Mouse (Mus musculus) left cerebral cortex, postnatal 10 days (tissue): ENCODE data around the gene Polr2l. TPM values are rescaled to one million over a fixed set of nuclear protein-coding genes. Genes with fewer than 3 reads are reported as not detected.

Experiments
- DNase-seq, 2 experiments: peaks; one replicate each; pipeline ENCODE4 v3.0.0; 2021 to 2022; ENCODE audit warnings: low spot score in 2 of 2, mixed read lengths in 1 of 2; ENCODE audit errors: extremely low spot score in 1 of 2
- intact Hi-C: fragments of 180-260 bp; cut with DNase I; formaldehyde crosslinking; loops from one replicate; pipeline ENCODE4 v1.15.1; 2025
- total RNA-seq, 2 experiments: library from RNA; stranded (reverse); gene quantifications; 2 replicates each; pipeline ENCODE4 v1.2.3; 2021

Gene Polr2l
- 10 to 100 TPM; 43.8 to 45.0 TPM for total RNA-seq

DNA sequence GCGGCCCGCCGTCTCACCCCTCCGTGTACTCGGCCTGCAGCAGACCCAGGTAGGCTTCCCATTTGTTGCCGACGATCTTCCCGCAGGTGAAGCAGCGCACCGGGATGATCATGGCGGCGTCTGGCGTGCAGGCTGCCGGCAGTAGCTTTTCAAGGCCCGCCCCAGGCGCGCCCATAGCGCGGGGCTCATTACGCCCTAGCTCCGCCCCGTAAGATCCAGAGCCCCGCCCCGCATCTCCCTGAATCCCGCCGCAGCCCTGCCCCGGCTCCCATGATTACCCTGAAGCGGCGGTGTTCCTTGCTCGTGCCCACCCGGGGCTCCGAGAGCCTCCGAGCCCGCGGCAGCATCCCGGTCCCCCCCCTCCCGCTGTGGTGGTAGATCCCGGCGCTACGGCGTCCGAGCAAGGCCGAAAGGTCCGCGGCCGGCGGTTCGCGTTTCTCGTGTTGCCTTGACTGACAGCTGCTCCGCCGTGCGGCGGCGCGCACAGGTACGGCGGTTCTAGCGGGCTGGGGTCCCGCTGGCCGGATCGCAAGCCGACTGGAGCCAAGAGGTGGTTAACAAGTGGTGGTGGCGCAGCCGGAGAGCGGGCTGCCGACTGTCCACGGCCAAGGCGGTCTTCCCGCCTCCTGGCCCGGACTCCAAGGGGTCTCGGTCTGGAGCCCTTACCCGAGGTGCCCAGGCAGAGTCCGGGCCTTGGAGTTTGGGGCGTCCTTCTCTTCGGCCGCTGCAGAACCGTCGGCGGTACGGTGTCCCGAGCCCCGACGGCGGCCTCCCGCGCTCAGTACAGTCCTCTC, at the start of gene Polr2l, which contains the start of gene Tspan4:
Polr2l (minus strand) TSS at position 122 of the 794 bp plus-strand sequence.
Tspan4 (plus strand) TSS at position 230 of the 794 bp plus-strand sequence.
- intact Hi-C loops = no loop called here
- peak; percentile 77 to 90 for DNase-seq

- intact Hi-C loops = loop anchor here (2.0 kb wide), 1 partner anchor 43 kb away; no protein-coding TSS in a partner anchor
- DNase-seq = no peak
Observed at GRCm38 (mm10) chr7:141524271-141524670, 49.3 kb upstream of the Polr2l start.

GRCm38 (mm10) chr7:141523007-141523406, 48.1 kb upstream of the Polr2l start:
- intact Hi-C loops = no loop called here
- no peak for DNase-seq

DNA sequence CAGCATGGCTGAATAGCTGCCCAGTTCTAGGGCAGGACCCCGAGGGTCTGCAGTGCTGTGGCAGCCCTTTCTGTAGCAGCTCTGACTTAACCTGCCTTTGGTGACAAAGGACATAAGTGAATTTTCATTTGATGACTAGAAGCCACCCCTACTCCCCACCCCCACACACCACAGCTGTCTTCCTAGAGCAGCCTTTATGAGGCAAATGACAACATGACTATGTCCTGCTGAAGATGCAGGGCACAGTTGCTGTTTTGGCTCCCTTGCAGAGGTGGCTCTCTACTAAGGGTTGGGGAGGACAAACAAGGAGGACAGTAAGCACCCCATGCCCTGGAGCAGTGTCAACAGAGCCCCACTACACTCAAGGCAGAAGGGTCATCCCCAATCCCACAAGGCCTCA, 44.9 kb upstream of the Polr2l start:
- DNase-seq = no peak
- intact Hi-C loops = no loop called here

DNA sequence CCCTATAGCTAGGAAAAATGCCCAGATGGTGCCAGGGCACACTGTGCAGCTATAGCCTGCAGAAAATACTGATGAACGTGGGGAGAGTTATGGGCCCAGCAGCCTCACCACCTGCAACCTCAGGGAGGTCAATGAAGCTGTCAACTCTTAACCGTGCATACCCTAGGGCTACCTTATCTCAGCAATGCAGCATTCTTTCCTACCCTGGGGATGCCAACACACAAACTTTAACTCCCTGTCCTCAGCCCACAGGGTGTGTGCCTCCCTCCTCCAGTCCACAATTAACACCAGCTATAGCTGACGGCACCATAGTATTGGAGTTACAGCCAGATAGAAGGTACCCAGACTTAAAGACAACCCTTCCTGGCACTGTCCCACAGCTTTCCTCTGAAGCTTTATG, 44.0 kb upstream of the Polr2l start:
- DNase-seq = no peak
- intact Hi-C loops = no loop called here

GRCm38 (mm10) chr7:141518296-141518695, 43.4 kb upstream of the Polr2l start:
- no peak for DNase-seq
- intact Hi-C loops = no loop called here

DNA sequence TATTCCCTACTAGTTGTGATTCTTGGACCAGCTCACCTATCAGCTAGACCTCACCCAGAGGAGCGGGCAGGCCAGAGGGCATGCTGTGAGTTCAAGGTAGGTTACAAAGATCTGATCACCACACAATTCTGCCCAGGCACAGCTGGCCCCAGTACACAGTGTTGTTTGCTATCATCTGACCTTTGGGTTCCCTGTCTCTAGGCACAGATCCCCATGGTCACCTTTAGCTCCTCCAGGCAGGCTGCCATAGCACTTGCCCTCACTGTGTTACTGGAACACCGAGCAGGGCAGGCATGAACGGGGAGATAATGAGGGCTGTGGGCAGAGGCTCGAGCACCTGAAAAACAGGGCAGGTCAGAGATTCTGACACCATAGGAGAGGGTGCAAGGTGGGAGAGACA, 42.7 kb upstream of the Polr2l start:
- no peak for DNase-seq
- intact Hi-C loops = no loop called here

DNA sequence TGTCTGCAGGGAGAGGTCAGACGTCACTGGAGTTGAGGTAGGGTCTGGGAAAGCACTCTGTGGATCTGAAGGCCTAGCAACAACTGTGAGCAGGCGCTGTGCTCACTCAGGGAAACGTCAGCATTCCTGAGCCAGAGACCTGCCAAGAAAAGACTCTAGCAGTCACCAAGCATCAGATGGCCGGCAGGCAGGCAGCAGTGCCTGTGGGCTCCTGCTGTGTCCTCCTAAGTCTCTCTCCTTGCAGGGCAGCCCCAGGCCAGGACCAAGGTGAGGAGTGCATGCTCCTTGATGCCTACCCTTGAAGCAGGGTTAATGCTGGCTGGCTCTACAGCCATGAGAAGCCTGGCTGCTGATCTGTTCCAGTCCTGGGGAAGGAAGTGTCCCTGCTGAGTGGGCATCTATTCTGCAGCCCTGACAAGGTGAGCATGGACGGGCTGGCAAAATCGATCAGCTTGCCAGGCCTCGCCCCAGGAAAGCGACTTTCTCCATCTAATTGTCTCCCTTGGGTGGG, 35.8 kb upstream of the Polr2l start:
- intact Hi-C loops = no loop called here
- no peak for DNase-seq

GRCm38 (mm10) chr7:141510196-141510595, 35.3 kb upstream of the Polr2l start:
- intact Hi-C loops = no loop called here
- no peak for DNase-seq

DNA sequence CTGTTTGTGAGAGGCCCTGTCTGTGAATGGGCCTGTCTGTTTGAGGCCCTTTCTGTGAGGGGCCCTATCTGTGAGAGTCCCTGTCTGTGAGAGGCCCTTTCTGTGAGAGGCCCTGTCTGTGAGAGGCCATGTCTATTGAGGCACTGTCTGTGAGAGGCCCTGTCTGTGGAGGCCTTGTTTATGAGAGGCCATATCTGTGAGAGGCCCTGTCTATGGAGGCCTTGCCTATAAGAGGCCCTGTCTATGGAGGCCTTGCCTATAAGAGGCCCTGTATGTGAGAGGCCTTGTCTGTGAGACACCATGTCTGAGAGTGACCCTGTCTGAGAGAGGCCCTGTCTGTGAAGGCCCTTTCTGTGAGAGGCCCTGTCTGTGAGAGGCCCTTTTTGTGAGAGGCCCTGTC, 33.2 kb upstream of the Polr2l start:
- no peak for DNase-seq
- intact Hi-C loops = no loop called here

- DNase-seq = no peak
- intact Hi-C loops = no loop called here
Observed at GRCm38 (mm10) chr7:141506278-141506677, 31.3 kb upstream of the Polr2l start.

GRCm38 (mm10) chr7:141502556-141502905, 27.6 kb upstream of the Polr2l start:
- DNase-seq = no peak
- intact Hi-C loops = no loop called here

DNA sequence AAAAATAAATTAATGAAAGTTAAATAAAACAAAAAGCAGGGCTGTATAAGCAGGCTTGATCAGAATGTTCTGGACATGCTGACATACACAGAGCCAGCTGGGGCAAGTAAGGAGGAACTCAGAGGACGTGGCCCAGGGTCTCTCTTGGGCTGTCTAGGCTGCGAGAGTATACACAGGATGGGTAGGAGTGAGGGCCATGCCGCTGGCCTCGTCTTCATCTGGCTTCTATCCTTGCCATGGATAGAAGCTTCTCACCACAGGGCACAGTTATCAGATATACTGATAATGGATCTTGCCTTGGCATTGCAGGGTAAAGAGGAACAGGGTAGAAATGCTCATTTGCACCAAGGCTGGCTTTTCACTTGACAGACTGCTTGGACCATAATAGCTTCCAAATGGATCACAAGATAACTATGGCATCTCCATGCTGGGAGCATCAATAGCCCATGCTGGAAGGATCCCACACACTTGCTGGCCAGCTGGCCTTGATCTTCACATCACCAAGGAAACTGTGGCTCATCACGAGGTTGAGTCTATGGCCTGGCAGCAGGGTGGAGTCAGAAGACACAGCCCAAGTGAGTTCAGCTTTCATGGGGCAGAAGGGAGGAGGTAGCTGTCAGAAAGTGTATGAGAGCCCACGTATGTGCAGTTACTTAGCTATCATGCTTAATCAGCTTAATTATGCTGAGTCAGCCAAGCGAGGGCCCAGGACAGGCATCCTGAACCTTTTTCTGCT, 27.1 kb upstream of the Polr2l start:
- intact Hi-C loops = no loop called here
- DNase-seq = no peak

GRCm38 (mm10) chr7:141497600-141497999, 22.7 kb upstream of the Polr2l start:
- intact Hi-C loops = no loop called here
- DNase-seq = no peak

DNA sequence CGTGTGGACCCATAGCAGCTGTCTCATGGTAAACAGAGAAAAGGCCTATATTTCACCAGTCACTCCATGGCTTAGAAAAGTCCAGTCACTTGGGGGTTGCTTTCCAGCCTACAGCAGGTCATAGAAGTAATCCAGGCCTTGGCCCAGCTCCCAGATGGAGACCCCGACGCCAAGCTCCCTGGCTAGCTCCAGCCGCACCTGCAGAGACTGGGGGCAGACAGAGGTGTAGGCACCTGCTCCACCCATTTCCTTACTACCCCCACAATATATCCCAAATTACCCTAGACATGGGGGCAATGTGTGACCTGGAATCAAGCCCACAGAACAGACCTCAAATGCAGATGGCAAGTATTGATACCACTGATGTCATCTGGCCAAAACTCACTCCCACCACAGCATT, 21.0 kb upstream of the Polr2l start:
- intact Hi-C loops = no loop called here

DNA sequence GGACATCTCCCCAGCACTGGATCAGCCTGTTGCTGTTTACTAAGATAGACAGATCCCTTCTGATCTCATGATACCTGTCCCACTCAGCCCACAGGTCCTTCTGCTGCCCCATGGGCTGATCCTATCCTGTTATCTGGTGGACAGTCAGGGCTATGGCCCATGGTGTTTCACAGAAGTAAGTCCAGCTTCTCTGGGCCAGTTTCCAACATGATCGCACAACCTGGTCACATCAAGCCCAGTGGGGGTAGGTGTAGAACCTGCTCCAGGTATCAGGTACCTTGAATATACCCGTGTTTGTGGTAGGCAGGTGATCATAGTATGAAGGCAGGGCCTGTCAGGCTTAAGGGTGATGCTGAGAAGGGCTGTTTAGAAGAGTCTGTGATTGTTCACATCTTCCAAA, 20.4 kb upstream of the Polr2l start:
- intact Hi-C loops = no loop called here
- no peak for DNase-seq

More for the DNA sequence above, 21.0 kb upstream of the Polr2l start:
- DNase-seq = no peak

DNA sequence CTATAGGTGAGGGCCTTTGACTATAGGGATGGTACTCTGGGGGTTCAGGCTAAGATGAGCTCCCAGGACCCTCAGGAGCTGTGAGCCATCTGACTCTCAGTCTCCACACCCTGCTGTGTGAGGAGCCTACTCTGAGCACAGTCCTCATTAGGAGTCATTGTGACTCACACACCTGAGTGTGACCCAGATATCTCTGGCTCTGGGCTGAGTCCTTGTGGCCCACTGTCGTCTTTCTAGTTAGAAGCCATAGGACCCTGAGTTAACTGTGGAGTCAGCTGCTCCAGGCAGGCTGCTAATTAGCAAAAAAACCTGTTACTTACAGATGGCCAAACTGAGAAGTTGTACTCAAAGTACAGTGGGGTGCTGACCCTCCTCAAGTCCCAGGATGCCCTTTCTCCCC, 18.8 kb upstream of the Polr2l start:
- no peak for DNase-seq
- intact Hi-C loops = no loop called here

GRCm38 (mm10) chr7:141492738-141493137, 17.8 kb upstream of the Polr2l start:
- no peak for DNase-seq
- intact Hi-C loops = no loop called here

GRCm38 (mm10) chr7:141491151-141491550, 16.2 kb upstream of the Polr2l start:
- no peak for DNase-seq
- intact Hi-C loops = no loop called here

DNA sequence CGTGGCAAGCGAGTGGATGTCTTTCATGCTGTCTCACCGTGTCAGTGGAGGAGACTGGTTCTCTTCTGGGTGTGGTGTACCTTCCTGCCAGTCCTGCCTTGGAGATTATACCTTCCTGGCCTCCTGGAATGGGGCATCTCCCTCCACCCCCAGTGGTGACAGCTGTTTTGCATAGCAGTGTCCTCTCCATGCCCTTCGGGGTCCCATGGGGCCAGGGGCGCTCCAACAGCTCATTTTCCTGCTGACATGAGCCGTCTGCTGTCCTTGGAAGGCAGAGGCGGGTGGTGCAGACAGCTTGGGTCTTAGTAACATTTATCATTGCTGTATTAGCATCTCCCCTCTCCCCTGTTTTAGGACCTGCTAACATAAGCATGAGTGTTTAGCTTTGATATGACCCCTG, 12.2 kb upstream of the Polr2l start:
- intact Hi-C loops = no loop called here
- DNase-seq = no peak
